Mouse (Mus musculus) spleen, adult 2 months (tissue): ENCODE data around the gene Dirc2.

Experiments used
- CTCF ChIP-seq: fragments of 200-500 bp; IDR thresholded peaks from 2 replicates; pipeline ENCODE4 v1.5.1; 2011; ENCODE audit warnings: mild to moderate bottlenecking, inconsistent platforms; ENCODE audit not compliant: insufficient read depth, insufficient read length, insufficient replicate concordance; ENCODE audit errors: extremely low read depth
- POLR2A ChIP-seq: fragments of 200-500 bp; IDR thresholded peaks from 2 replicates; pipeline ENCODE4 v1.6.1; 2011; ENCODE audit warnings: low read depth, low read length, inconsistent platforms

DNA sequence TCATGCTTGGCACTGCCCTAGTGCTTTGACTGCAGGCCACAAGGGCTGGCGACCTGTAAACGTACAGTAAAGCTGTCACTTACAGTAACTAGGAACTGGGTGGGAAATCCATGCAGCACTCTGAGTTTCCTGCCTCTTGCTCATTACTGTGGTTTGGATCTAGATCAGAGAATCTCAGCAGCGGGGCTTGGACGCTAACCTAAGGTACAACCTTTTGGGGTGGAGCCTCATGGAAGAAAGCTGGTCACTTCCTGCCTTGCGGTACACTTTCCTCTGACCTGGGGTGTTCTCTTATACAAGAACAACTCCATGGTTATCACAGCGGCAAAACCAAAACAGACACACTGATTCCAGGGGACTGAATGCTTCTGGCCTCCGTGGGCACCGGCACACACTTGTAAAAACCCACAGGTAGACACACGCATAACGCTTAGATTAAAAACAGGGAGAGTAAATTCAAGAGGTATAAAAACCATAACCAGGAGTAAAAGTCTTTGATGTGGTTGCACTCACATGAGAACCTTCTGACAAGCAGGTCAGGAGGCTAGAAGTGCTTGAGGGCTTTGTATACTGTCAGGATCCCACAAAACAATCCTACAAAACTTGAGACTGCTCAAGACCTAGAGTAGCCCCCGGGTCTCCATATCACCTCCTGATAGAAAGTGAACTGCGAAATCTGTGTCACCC lies 26.8 kb downstream of the Dirc2 start:
- TF ChIP-seq CTCF (no peak), POLR2A (no peak)
